Mouse (Mus musculus) testis, adult 2 months (tissue): Measurements from ENCODE around the gene Actc1. TPM values are rescaled to one million over a fixed set of nuclear protein-coding genes. Genes with fewer than 3 reads are reported as not detected.

ENCODE experiments used
- H3K27ac ChIP-seq: fragments of 200-500 bp; 2 replicates; pipeline ENCODE4 v1.5.1; 2012; ENCODE audit warnings: low read depth, low read length; ENCODE audit not compliant: control insufficient read depth, insufficient read depth
- H3K27me3 ChIP-seq: fragments of 200-500 bp; 2 replicates; pipeline ENCODE4 v1.6.1; 2012; ENCODE audit warnings: mild to moderate bottlenecking, low read length, moderate library complexity; ENCODE audit not compliant: control insufficient read depth, insufficient read depth
- H3K36me3 ChIP-seq: fragments of 200-500 bp; 2 replicates; pipeline ENCODE4 v1.6.1; 2012; ENCODE audit warnings: mild to moderate bottlenecking, low read length; ENCODE audit not compliant: control insufficient read depth, insufficient read depth
- H3K4me1 ChIP-seq: fragments of 200-500 bp; 2 replicates; pipeline ENCODE4 v1.6.1; 2012; ENCODE audit warnings: low read length; ENCODE audit not compliant: control insufficient read depth, insufficient read depth
- H3K4me3 ChIP-seq: fragments of 200-500 bp; 2 replicates; pipeline ENCODE4 v1.5.1; 2012; ENCODE audit warnings: low read depth, mild to moderate bottlenecking, low read length, moderate library complexity, mixed read lengths; ENCODE audit not compliant: control insufficient read depth
- CTCF ChIP-seq: fragments of 200-500 bp; IDR thresholded peaks from 2 replicates; pipeline ENCODE4 v1.5.1; 2012; ENCODE audit warnings: low read depth, mild to moderate bottlenecking, inconsistent platforms, low read length, moderate library complexity; ENCODE audit not compliant: control insufficient read depth, insufficient read depth, insufficient replicate concordance
- POLR2A ChIP-seq: fragments of 200-500 bp; IDR thresholded peaks from 2 replicates; pipeline ENCODE4 v1.6.1; 2012; ENCODE audit warnings: low read depth, mild to moderate bottlenecking, inconsistent platforms, low read length, moderate library complexity; ENCODE audit not compliant: control insufficient read depth
- polyA plus RNA-seq: library from polyadenylated mRNA; depleted of rRNA; stranded (reverse); fragments of >200 nt; gene quantifications from 2 replicates; pipeline ENCODE4 v1.2.3, GENCODE M21; 2012; rRNA removed

The Actc1 gene
- 0.57 and 0.64 TPM in 2 replicates for polyA plus RNA-seq

DNA sequence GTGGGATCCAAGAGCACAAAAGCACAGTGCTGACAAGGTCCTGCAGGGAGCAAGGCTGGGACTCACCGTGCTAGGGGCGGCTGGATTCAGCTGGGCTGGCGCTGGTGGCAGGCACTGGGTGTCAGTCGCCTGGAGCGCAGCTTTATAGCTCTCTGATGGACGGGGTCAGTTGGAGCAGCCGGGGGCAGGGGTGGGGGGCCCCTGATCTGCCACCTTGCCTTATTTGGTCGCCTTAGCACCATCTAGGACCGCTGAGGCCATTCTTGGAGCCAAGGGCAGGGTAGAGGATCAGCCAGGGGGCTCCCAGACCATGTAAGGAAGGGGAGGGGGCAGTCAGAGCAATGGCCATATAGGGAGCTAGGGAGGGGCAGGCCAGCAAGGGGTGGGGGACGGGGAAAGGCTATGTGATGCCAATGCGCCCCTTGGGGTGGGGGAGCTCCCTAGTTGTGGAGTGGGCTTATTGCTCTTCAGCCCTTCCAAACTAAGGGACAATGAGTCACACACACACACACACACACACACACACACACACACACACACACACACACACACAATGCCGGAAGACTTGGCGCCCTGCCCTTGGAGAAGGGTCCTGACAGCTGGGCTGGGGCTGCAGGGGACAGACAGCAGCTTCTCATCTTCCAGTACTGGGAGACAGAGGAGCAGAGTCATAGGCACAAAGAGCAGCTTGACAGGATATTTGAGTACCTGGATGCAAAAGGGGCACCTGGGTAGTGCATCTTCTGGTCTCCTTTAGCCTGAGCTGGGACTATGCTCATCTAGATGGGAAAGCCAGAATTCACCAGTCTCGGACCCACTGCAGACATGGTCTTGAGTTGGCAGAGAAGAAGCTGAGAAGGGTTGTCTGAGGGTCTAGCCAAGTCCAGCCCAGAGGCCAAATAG lies at the start of gene Actc1:
Gene Actc1 (minus strand): TSS at position 853 of the 903 bp plus-strand sequence.
- Histone ChIP-seq H3K4me3 (no peak within 1 kb of the TSS), H3K36me3 (no peaks in the 10 kb centered on the region), H3K27me3 (no peaks in the 10 kb centered on the region), H3K27ac (no peak within 1 kb of the TSS), H3K4me1 (peaks cover 8% of the 10 kb centered on the region)
- TF ChIP-seq POLR2A (no peak), CTCF (no peak)

DNA sequence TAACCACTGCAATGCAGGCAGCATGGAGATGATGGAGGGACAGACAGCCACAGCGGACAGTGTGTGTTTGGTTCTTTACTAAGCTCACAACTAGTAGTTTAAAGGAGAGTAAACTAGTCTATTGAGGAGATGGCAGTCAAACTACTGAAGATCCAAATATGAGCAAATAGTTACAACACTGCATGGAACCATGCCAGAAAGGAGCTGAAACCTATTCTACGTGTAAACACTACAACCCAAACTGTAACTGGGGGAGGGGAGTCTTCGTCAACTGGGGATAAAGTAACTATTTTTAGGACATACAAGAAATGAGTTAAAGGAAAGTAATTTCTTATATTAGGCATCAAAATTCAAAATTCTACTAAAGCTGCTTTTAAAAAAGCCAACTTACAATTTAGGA lies 49.1 kb upstream of the Actc1 start:
- no peak overlapping the region for H3K27ac ChIP-seq
- no peaks in the 10 kb centered on the region for H3K4me1 ChIP-seq
- H3K4me3 ChIP-seq, result peak overlapping the region; percentile 11; the same call in 1 of the 2 replicates
- TF ChIP-seq CTCF (no peak), POLR2A (no peak)
- H3K27me3 ChIP-seq, result no peaks in the 10 kb centered on the region
- H3K36me3 ChIP-seq, result peaks cover 2% of the 10 kb centered on the region

DNA sequence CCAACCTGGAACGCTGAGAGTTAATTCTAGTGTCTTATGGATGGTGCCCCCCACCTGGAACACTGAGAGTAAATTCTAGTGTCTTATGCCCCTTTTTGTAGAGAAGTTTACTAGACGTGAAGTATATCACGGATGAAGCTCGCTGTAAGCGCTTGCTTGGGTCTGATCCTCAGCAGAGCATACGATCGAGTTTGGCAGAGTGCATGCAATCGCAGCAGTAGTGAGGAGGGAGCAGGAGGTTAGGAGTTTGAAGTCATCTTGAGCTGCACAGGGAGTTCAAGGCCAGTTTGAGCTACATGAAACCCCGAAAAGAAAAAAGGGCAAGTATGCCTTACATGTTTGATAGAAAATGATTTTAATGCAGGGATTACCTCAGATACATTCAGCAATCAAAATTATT lies 47.5 kb upstream of the Actc1 start:
- no peaks in the 10 kb centered on the region for H3K4me1 ChIP-seq
- H3K4me3 ChIP-seq, result no peak overlapping the region
- peaks cover 2% of the 10 kb centered on the region for H3K36me3 ChIP-seq
- H3K27me3 ChIP-seq, result no peaks in the 10 kb centered on the region
- H3K27ac ChIP-seq, result no peak overlapping the region
- TF ChIP-seq CTCF, result no peak
- no peak for TF ChIP-seq POLR2A

DNA sequence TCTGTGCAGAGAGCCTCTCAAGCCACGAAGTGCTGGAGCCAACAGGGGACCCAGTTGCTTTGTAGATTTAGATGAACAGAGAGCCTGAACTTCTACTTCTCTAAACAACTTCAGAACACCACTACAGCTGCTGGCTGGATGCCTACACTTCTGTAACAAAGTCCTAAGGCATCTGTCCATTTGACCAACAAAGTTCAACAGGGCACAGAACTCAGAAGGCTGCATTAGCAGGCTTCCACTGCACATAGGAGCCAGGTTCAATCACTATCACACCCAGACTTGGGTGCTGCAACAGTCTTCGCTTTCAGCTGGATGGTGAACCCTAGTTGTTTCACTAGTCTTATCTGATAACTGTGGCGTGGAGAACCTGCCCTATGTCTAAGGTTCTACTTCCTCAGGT lies 46.5 kb upstream of the Actc1 start:
- no peaks in the 10 kb centered on the region for H3K4me1 ChIP-seq
- H3K36me3 ChIP-seq, result no peaks in the 10 kb centered on the region; the same call in 1 of the 2 replicates
- no peak for TF ChIP-seq CTCF
- no peak for TF ChIP-seq POLR2A
- H3K4me3 ChIP-seq, result no peak overlapping the region
- H3K27me3 ChIP-seq, result no peaks in the 10 kb centered on the region
- no peak overlapping the region for H3K27ac ChIP-seq

DNA sequence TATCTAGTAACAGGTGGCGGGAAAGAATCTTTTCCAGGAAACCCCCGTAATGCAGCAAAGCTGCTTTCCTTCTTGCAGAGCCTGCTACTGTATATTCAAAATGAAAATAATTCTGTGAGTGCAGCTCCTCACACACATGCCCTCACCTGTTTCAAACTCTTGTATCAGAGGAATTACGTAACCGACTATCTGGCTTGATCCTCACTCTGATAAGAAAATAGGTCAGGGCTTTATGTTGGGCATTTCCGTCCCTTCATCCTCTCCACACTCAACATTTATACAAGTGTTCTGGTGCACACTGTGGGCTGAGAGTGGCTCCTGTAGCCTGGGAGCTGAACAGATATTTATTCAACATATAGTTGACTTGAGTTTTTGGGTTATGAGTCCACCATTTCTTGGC lies 45.8 kb upstream of the Actc1 start:
- no peak for TF ChIP-seq POLR2A
- TF ChIP-seq CTCF, result no peak
- no peaks in the 10 kb centered on the region; the same call in 1 of the 2 replicates for H3K36me3 ChIP-seq

DNA sequence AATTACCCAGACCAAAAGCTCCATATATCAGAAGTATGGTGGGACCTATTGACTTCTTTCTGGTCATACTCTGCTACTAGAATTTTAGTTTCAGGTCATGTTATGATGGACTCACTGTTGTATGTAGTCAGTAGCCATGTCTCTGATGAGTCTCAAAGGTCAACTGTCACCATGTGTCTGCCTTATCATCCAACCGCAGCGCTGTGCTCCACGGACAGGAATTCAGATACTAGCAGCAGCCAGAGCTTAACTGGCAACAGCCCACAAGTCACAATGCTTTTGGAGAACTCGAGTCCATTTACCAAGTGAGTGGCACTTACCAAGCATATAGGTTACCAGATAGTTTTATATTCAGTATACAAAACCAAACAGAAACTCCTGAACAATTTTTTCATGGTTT lies 44.3 kb upstream of the Actc1 start:
- no peak for TF ChIP-seq CTCF
- no peak for TF ChIP-seq POLR2A
- Histone ChIP-seq H3K4me3 (no peak overlapping the region), H3K27me3 (no peaks in the 10 kb centered on the region), H3K27ac (no peak overlapping the region), H3K4me1 (no peaks in the 10 kb centered on the region), H3K36me3 (no peaks in the 10 kb centered on the region; the same call in 1 of the 2 replicates)

More for the DNA sequence above, 45.8 kb upstream of the Actc1 start:
- H3K4me3 ChIP-seq, result no peak overlapping the region
- no peaks in the 10 kb centered on the region for H3K27me3 ChIP-seq
- H3K4me1 ChIP-seq, result no peaks in the 10 kb centered on the region
- no peak overlapping the region for H3K27ac ChIP-seq

DNA sequence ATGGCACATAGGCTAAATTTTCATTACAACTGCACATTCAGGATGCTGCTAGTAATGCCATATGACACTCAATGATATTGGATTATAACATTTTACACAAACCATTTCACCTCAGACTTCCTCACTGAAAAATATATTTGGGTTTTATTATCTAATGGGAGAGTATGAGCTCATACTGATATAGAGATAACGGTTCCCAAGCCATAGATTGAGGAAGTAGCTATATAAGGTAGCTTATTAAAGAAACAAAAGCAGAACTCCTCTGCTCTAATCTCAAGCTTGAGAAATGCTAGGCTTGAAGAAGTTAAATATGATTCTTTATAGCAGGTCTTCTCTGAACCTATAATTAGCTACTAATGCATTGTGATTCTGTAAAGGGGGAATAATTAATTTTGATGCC lies 43.2 kb upstream of the Actc1 start:
- Histone ChIP-seq H3K27ac (no peak overlapping the region), H3K36me3 (no peaks in the 10 kb centered on the region; the same call in 1 of the 2 replicates), H3K4me3 (no peak overlapping the region), H3K27me3 (no peaks in the 10 kb centered on the region), H3K4me1 (no peaks in the 10 kb centered on the region)
- TF ChIP-seq POLR2A, result no peak
- TF ChIP-seq CTCF, result no peak

DNA sequence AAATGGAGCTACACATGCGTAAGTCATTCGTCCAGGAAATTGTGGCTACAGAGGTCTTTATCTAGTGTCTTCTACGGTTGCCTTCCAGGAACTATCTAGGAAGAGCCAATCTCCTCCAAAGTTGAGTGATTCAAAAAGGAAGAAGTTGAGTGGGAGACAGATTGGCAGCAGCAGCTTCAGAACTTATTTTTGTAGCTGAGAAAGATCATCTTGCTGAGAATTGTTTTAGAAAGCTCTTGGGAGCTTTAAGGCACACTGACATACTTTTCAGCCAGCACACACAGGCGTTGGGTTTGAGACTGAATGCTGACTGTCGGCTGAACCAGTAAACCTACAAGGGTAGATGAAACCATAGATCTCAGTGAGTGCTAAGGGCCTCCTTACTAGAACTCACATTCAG lies 42.0 kb upstream of the Actc1 start:
- Histone ChIP-seq H3K4me1 (no peaks in the 10 kb centered on the region), H3K27ac (no peak overlapping the region), H3K36me3 (no peaks in the 10 kb centered on the region), H3K4me3 (no peak overlapping the region), H3K27me3 (no peaks in the 10 kb centered on the region)
- TF ChIP-seq CTCF, result no peak
- TF ChIP-seq POLR2A, result no peak
